Mouse (Mus musculus) c-Kit-positive CD71-negative TER-119-negative erythroid progenitor cells, embryonic 14.5 days (primary cell): ENCODE results near the gene Eef1g.

Experiments
- DNase-seq: peaks from one replicate; pipeline ENCODE4 v3.0.0-alpha.2; 2013; ENCODE audit warnings: low read depth

Eef1g gene

GRCm38 (mm10) chr19:8966590-8967372 lies at the start of gene Eef1g:
Gene Eef1g, plus strand, starts transcription at chr19:8967041.
- peak; percentile 96 for DNase-seq

GRCm38 (mm10) chr19:8919000-8919399 lies 47.8 kb upstream of the Eef1g start:
- DNase-seq = no peak

- no peak for DNase-seq
These were observed 47.2 kb upstream of the Eef1g start for GRCm38 (mm10) chr19:8919684-8920072.

DNA sequence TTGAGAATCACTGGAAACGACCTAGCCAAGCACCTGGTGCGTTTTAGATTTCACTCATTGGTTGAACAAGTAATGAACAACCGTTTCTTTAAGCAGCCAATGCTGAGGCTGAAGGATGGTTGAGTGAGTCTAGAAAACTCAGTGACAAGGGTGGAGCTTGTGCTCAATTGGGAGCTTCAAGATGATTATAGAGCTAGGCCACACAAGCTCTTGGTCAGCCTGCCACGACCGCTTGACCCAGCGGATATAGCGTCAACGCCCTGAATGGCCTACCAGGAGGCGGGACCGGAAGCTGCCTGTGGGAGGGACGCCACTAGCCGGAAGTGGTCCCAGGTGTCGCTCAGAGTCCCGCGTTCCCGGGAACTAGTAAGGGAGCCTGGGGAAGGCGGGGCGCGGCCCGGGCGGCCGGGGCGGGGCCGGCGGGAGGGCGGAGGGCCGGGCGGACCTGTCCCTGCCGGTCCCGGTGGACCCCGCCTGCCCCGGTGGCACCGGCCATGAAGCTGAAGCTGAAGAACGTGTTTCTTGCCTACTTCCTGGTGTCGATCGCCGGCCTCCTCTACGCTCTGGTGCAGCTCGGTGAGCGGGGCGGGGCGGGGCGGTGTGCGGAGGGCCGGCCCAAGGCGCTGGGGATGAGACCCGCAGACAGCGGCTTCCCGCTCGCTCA lies 46.6 kb upstream of the Eef1g start, which contains the start of gene B3gat3:
Gene B3gat3 (plus strand): TSS at position 302 of the 664 bp plus-strand sequence.
- peak; percentile 81 for DNase-seq

GRCm38 (mm10) chr19:8920836-8921291 lies 46.0 kb upstream of the Eef1g start:
- no peak for DNase-seq

- no peak for DNase-seq
These were observed 45.1 kb upstream of the Eef1g start for GRCm38 (mm10) chr19:8921741-8922140.

GRCm38 (mm10) chr19:8926766-8927165 lies 40.1 kb upstream of the Eef1g start:
- DNase-seq = no peak

GRCm38 (mm10) chr19:8927891-8928525 lies 38.8 kb upstream of the Eef1g start:
- DNase-seq = no peak

GRCm38 (mm10) chr19:8928689-8929223 lies 38.1 kb upstream of the Eef1g start:
- DNase-seq = no peak

- DNase-seq = peak; percentile 79
These were observed 37.4 kb upstream of the Eef1g start, which contains the start of the genes Rom1 and Eml3 for GRCm38 (mm10) chr19:8929224-8930088. Gene Rom1, minus strand, starts transcription at chr19:8929356. Gene Eml3, plus strand, starts transcription at chr19:8929552.

DNA sequence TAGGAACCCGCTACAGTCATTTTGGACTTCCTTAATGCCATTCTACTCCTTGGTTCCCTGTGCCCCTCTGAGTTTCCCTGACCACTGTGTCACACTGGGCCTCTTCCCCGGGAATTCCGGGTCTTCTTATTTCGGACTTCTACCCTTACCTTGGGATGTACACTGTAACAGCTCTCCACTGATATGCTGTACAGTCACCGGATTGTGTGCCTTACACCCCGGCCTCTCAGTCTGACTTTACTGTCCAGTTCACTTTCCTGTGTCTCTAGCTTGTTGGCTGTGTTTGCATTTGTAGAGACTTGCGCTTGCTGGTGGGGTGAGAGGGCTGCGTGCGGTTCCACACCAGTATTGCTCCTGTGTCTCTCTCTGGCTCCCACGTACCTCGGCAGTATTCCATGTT lies 36.7 kb upstream of the Eef1g start:
- DNase-seq = no peak

GRCm38 (mm10) chr19:8930771-8931170 lies 36.1 kb upstream of the Eef1g start:
- no peak for DNase-seq

DNA sequence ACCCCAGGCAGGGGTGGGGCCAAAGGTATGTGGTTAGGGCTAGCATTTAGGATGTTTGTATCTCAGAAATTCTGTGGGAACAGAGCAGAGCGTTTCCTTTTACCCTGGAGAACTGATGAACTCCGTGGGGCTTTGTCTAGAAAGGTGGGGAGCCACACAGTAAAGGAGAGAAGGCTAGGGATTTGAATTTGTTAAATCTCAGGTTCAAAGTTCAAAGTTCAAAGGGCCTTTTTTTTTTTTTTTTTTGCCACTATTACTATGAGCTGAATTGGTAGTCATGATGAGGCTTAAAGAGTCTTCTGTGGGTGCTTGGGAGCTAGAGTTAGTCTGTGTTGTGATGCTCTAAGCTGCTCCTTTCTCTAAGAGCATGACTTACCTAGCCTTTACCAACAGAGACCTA lies 30.1 kb upstream of the Eef1g start:
- DNase-seq = no peak

DNA sequence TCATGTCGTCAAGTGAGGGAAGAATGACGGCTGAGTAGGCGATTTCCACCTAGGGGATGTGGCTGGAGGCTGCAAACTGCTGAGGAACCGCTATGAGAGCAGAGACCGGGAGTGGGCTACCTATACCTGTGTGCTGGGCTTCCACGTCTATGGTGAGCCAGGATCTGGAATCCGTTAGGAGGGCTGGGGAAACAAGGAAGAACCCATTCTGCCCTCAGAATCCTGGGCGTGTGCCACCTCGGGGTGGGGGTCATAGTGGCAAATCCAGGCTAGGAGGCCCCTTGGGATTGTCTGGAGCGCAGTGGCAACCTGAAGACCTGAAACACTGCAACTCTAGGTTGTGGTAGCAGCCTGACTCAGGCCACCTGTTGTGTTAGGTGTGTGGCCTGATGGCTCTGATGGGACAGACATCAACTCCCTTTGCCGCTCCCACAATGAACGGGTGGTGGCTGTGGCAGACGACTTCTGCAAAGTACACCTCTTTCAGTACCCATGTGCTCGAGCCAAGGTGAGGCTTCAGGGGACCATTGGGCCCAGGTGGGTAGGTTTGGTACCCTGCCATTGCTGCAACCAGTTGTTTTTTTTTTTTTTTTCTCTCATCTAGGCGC lies 26.2 kb upstream of the Eef1g start:
- DNase-seq = no peak

DNA sequence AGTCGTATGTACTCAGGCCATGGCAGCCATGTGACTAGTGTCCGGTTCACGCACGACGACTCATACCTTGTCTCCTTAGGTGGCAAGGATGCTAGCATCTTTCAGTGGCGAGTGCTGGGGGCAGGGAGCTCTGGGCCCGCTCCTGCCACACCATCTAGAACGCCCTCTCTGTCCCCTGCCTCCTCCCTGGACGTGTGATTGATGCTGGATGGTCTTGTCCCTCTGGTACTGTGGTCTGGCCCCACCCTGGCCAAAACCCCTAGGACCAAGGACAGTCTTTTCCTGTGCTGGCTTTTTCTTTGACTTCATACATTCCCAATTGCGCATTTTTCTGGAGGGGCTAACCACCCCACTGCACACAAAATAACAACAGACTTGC lies 25.7 kb upstream of the Eef1g start:
- no peak for DNase-seq

DNA sequence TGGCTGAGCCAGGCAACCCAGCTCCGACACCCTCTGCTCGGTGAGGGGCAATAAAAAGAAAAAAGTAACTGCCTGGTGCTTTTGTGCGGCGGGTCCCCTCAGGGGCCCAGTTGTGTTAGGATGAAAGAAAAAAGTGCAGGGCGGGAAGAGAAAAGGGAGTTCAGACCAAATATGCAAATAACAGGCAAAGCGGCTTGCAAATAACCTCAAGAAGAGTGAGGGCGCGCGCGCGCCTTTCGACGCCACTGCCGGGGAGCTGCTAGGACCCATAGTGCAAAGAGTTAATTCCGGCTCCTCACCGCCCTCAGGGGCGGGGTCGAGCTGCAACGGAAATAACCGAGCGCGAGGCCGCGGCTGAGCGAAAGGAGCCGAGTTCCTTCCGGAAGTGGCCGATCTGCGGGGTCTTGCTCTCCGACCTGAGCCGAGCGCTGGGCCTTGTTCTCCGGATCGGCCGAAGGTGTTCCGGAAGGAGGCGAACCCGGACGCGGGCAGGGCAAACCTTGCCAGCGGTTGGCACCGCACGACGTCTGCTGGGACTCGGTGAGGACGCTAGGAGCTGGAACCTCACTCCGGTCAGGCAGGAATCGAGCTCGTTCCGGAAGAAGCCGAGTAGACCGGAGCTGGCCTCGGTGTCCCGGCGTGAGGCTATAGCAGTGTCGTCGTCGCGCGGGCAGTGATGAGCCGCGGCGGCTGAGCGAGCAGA lies 25.2 kb upstream of the Eef1g start, which contains the start of gene Mta2:
Gene Mta2 (plus strand): TSS at position 361 of the 703 bp plus-strand sequence.
- DNase-seq = peak; percentile 93

DNA sequence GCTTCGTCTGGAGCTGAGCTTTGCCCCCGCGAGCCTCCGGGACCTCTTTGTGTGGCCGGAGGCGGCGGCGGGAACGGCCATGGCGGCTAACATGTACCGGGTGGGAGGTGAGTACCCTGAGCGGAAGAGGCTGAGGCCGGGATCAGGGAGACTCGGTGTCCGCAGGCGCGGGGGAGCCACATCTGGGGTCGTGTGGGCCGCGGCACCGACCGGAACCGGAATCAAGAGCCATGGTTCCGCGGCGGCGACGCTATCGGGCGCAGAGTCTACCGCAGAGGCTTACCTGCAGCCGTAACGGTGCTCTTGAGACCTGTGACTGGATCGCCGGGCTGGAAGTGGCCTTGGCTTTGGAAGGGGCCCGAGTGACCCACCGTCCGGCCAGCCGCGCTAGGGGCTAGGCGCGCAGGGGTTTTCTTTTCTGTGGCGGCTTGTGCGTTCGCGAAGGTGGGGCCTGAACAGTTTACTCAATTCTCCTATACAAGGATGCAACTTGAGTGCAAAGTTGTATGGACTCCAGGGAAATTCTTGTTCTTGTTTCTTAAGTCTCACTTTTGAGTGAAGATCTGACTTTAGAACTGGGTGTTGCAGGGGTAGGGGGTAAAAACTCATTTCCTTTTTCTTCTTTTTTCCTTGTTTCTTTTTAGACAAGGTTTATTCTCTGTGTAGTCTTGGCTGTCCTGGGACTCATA lies 24.4 kb upstream of the Eef1g start:
- no peak for DNase-seq

DNA sequence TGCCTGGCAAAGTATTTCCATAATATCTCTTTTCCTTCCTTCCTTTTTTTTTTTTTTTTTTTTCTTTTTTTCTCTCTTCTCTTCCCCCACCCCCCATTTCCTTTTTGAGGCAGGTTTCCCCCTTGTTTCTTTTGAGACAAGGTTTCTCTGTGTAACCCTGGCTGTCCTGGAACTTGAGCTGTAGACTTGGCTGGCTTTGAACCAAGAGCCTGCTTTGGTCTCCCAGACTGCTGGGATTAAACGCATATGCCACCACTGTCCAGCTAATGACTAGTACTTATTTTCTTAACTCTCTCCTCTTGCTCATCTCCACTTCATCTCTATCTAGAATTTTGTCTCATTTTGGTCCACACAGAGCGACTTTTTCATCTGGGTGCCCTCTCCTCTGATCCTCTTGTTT lies 23.8 kb upstream of the Eef1g start:
- DNase-seq = no peak

DNA sequence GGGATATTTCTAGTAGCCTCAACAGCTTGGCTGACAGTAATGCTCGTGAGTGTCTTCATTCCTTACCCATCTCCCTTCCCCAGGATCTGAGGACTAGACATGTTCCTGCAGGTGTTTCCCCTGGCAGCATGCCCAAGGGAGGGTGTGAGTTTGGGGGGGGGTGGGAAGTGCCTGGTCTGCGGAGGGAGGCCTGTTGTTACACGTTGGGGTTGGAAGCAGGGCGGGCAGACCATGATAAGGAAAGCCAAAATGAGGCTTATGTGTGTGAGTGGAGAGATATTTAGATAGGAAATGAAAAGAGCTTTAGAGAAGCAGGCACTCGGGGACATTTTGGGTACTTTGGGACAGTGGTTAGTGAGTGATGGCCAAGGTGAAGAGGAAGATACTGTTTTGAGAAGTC lies 22.8 kb upstream of the Eef1g start:
- no peak for DNase-seq

- peak; percentile 65 for DNase-seq
These were observed 22.1 kb upstream of the Eef1g start for GRCm38 (mm10) chr19:8944750-8945149.
